Mouse (Mus musculus) midbrain, embryonic 13.5 days (tissue): ENCODE data around the gene Bmf. TPM values are rescaled to one million over a fixed set of nuclear protein-coding genes. Genes with fewer than 3 reads are reported as not detected.

ENCODE experiments used
- ATAC-seq: fragments of 200-750 bp; cut with Nextera tagmentation; 2 replicates; pipeline ENCODE4 v1.8.0; 2017; ENCODE audit warnings: mild to moderate bottlenecking, moderate TSS enrichment, moderate library complexity
- H3K27ac ChIP-seq: fragments of 300-500 bp; sonication (generic); 2 replicates; pipeline ENCODE4 v1.5.1; 2015; ENCODE audit warnings: inconsistent platforms, mild to moderate bottlenecking, moderate library complexity
- H3K27me3 ChIP-seq: fragments of 300-500 bp; sonication (generic); 2 replicates; pipeline ENCODE4 v1.6.1; 2015; ENCODE audit warnings: mild to moderate bottlenecking, inconsistent platforms
- H3K36me3 ChIP-seq: fragments of 300-500 bp; sonication (generic); 2 replicates; pipeline ENCODE4 v1.6.1; 2015; ENCODE audit warnings: mild to moderate bottlenecking, inconsistent platforms
- H3K4me1 ChIP-seq: fragments of 300-500 bp; sonication (generic); replicated peaks from 2 replicates; pipeline ENCODE4 v1.6.1; 2015; ENCODE audit warnings: inconsistent platforms
- H3K4me2 ChIP-seq: fragments of 300-500 bp; sonication (generic); replicated peaks from 2 replicates; pipeline ENCODE4 v1.6.1; 2015; ENCODE audit warnings: moderate library complexity, mild to moderate bottlenecking, inconsistent platforms
- H3K4me3 ChIP-seq: fragments of 300-500 bp; sonication (generic); replicated peaks from 2 replicates; pipeline ENCODE4 v1.5.1; 2015; ENCODE audit warnings: mild to moderate bottlenecking, inconsistent platforms
- H3K9ac ChIP-seq: fragments of 300-500 bp; sonication (generic); replicated peaks from 2 replicates; pipeline ENCODE4 v1.6.1; 2015; ENCODE audit warnings: mild to moderate bottlenecking, inconsistent platforms
- H3K9me3 ChIP-seq: fragments of 300-500 bp; sonication (generic); 2 replicates; pipeline ENCODE4 v1.6.1; 2016; ENCODE audit warnings: mild to moderate bottlenecking, inconsistent platforms
- WGBS: fragments of 180-500 bp; shearing (Covaris S2); methylation state at CpG from one replicate; pipeline ENCODE4 v1.1.7; 2015; 5-methylcytosine and 5-hydroxymethylcytosine counted together
- polyA plus RNA-seq: library from polyadenylated mRNA; unstranded; fragments of >200 nt; fragmentation: Nextera tagmentation; extraction: Ambion mirVana; gene quantifications from 2 replicates; pipeline ENCODE4 v1.2.1, GENCODE M21; 2015

The Bmf gene
- 4.0 and 4.7 TPM in 2 replicates for polyA plus RNA-seq

DNA sequence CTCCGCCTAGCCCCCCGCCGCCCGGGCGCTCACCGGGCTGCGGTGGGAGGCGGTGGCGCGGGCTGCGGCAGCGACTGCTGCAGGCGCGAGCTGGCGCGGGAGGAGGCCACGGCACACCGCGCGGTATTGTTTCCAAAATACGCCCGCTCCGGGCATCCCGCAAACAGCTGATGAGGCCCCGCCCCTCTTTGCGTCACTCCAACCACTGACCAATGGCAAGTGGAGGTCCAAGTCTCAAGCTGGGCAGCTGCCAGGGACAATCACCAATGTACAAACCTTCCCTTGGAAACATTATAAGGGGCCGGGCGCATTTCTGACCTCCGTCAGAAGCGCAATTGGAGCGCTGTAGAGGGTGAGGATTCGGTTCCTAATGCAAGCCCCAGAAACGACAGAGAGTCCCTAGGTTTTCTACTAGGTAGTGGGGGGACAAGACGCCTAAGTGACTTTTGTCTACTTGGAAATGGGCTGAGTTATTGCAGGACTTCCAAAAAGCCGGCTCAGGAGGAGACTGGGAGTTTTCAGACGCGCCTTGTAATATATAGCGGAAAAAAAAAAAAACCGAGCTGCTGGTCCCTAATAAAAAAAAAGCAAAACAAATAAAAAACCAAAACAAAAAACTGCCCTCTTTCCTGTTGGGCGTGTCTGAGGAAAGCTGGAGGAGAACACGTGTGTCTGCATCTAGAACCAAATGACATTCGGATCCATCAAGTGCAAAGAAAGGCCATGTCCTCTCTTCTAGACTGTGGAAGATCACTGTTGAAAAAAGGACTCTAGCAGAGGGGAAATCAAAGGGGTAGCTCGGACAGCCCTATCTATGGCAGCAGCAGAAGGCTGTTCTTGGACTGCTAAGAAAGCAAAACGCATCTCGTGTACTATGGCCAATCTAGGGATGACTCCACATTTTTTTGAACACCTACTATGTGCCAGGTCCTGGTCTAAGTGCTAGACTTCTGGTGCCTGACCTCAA lies at the start of gene Bmf:
Gene Bmf (minus strand): TSS at position 181 of the 967 bp plus-strand sequence.
- Histone ChIP-seq H3K4me3 (peak within 1 kb of the TSS; percentile 87), H3K27ac (peak within 1 kb of the TSS; percentile 66), H3K4me2 (peak within 1 kb of the TSS; percentile 95), H3K9me3 (no peaks in the 10 kb centered on the region), H3K4me1 (peaks cover 52% of the 10 kb centered on the region), H3K9ac (peak within 1 kb of the TSS; percentile 83), H3K36me3 (no peaks in the 10 kb centered on the region), H3K27me3 (peaks cover 27% of the 10 kb centered on the region)
- peak; percentile 92 for ATAC-seq
- 2% methylated on average over 45 of the region's 45 CpGs for WGBS

DNA sequence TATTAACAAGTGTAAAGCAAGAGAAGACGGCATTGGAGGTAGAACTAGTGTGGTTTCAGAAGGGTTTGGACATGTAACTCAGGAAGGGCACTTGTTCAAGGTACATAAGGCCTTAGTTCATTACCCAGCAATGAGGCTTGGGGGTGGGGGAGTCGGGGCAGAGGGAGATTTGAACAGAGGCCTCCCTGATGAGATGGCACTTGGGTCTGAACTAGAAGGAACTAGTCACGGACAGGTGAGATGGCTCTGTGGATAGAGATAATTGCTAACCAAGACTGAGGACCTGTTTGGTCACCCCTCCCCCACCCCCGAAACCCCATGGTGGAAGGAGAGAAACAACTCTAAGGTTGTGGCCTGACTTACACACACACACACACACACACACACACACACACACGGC lies 49.6 kb upstream of the Bmf start:
- Histone ChIP-seq H3K4me3 (peak overlapping the region; percentile 66), H3K4me1 (peaks cover 29% of the 10 kb centered on the region), H3K9me3 (no peaks in the 10 kb centered on the region), H3K4me2 (peak overlapping the region; percentile 87), H3K9ac (peak overlapping the region; percentile 64; the same call in 1 of the 2 replicates), H3K27ac (no peak overlapping the region), H3K36me3 (peaks cover 7% of the 10 kb centered on the region), H3K27me3 (no peaks in the 10 kb centered on the region)
- no peak for ATAC-seq
- WGBS = 33% methylated on average over 5 of the region's 5 CpGs

DNA sequence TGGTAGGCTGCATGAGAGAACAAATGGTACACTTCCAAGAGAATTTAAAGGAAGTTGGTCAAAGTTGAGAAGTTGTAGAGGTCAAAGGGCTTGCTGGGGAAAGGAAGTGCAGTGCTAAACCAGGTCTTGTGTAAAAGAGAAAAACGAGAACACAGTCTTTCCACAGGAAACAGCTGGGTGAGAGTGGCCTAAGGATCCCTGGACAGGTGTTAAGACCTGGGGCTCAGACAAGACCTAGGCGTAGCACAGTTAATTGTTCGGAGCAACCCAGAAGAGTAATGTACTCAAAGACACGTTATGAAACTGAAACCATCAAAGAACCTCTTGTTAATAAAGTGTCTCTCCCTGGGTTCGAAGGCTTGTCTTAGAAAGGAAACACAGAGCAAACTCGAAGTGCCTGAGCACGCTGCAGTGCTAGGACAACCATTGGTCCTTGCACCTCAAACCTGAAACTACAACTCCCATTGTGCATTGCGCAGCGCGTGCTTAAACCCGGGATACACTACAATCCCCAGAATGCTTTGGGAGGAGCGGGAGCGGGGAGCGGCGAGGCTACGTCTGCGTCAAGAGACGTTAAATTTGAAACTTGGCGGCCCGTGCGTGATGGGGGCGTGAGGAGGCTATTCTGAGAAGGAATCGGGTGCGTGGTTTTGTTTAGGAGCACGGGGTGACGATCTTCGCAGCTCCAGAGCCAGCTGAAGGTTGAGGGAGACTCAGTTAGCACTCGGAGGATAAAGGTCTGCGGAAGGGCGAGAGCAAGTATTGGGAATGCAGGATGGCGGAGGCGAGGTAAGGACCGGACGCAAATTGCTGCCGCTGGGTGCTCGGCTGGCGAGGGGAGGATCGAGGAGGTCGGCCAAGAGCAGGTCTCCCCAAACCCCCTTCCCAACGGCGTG lies 48.4 kb upstream of the Bmf start, which contains the start of gene Bub1b:
Gene Bub1b (plus strand): TSS at position 539 of the 896 bp plus-strand sequence.
- Histone ChIP-seq H3K4me1 (peaks cover 29% of the 10 kb centered on the region), H3K36me3 (no peaks in the 10 kb centered on the region), H3K27me3 (no peaks in the 10 kb centered on the region), H3K4me3 (peak within 1 kb of the TSS; percentile 66), H3K27ac (no peak within 1 kb of the TSS), H3K9me3 (no peaks in the 10 kb centered on the region), H3K9ac (peak within 1 kb of the TSS; percentile 64), H3K4me2 (peak within 1 kb of the TSS; percentile 87)
- ATAC-seq = peak; percentile 99
- WGBS = 6% methylated on average over 41 of the region's 41 CpGs

DNA sequence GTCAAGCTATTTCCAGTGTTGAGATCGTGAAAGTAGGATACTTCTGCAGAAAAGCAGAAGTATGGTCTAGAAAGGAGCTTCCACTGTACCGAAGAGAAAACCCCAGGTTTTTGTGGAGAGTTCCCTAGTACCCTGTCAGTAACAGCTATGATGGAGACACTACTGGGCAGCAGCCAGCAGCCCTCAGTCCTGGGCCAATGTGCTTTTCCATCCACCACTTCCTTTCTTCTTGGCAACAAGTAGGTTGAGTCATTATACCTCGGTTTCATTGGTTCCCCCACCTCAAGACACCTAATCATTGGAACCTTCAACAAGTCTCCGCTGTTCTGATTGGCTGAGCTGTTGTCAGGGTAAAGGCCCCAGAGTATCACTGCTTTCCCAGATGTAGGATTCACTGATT lies 41.6 kb upstream of the Bmf start:
- H3K27me3 ChIP-seq = no peaks in the 10 kb centered on the region
- no peaks in the 10 kb centered on the region for H3K36me3 ChIP-seq
- no peaks in the 10 kb centered on the region for H3K4me1 ChIP-seq
- ATAC-seq = no peak
- H3K9ac ChIP-seq = no peak overlapping the region
- no peak overlapping the region for H3K27ac ChIP-seq
- no peaks in the 10 kb centered on the region for H3K9me3 ChIP-seq
- H3K4me3 ChIP-seq = no peak overlapping the region
- 89% methylated on average over 4 of the region's 4 CpGs for WGBS
- no peak overlapping the region for H3K4me2 ChIP-seq

DNA sequence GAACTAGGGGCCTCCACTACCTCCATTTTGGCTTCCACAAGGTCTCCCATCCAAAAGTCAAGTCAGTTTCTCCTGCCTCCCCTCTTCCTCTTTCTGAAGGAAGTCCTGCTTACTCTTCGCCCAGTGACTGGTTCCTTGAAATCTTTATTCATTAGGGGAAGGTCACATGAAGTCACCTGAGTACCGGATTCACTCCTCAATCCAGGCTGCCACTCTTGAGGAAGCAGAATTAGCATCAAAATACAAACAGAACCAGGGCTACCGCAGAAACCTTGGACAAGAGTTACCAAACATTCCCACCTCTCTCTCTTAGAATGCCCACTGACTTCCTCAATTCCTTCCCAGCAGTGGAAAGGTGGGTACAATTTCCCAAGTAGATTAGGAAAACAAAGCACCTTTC lies 38.2 kb upstream of the Bmf start:
- no peak overlapping the region for H3K27ac ChIP-seq
- ATAC-seq = no peak
- no peaks in the 10 kb centered on the region for H3K4me1 ChIP-seq
- H3K36me3 ChIP-seq = no peaks in the 10 kb centered on the region
- no peak overlapping the region for H3K4me3 ChIP-seq
- H3K4me2 ChIP-seq = no peak overlapping the region
- no peak overlapping the region for H3K9ac ChIP-seq
- no peaks in the 10 kb centered on the region for H3K27me3 ChIP-seq
- WGBS = 64% methylated on average over 3 of the region's 3 CpGs
- no peaks in the 10 kb centered on the region for H3K9me3 ChIP-seq

DNA sequence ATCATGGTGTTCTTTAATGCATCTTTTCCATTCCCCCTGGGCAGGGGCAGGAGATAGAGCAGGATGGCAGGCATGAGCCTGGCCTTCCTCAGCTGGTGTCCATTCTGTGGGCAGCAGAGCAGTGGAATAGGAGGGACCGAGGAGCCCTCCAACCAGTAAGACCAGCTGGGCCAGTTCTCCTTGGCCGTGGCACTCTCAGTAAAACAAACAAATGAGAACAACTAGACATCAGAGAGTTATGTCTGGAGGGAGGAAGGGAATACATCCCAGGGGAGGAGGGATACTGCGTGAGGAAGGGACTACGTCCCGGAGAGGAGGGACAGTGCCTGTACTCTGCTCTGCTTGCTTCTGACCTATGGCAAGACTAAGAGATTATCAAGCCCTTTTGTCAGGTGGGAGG lies 36.5 kb upstream of the Bmf start:
- H3K36me3 ChIP-seq = no peaks in the 10 kb centered on the region
- WGBS = 82% methylated on average over 5 of the region's 5 CpGs
- ATAC-seq = no peak

DNA sequence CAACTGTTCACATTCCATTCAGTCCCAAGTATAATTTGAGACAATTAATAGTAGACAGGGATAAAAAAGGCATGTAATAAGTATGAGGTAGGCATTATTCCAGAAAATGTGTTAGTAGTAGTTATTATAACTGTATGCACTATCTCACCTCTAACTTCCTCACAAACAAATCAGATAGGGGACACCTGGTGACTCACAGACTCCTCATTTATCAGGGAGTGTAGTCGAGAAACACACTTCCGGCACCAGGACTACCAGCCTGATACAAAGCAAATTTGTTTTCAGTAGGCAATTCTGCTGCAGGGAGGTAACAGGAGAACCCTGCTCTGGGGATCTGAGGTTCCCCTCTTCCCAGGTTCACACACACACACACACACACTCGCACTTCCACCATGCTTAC lies 23.6 kb upstream of the Bmf start:
- H3K9me3 ChIP-seq = no peaks in the 10 kb centered on the region

More for the DNA sequence above, 36.5 kb upstream of the Bmf start:
- Histone ChIP-seq H3K9me3 (no peaks in the 10 kb centered on the region), H3K4me2 (no peak overlapping the region), H3K4me3 (no peak overlapping the region), H3K4me1 (no peaks in the 10 kb centered on the region), H3K27me3 (no peaks in the 10 kb centered on the region), H3K27ac (no peak overlapping the region), H3K9ac (no peak overlapping the region)

DNA sequence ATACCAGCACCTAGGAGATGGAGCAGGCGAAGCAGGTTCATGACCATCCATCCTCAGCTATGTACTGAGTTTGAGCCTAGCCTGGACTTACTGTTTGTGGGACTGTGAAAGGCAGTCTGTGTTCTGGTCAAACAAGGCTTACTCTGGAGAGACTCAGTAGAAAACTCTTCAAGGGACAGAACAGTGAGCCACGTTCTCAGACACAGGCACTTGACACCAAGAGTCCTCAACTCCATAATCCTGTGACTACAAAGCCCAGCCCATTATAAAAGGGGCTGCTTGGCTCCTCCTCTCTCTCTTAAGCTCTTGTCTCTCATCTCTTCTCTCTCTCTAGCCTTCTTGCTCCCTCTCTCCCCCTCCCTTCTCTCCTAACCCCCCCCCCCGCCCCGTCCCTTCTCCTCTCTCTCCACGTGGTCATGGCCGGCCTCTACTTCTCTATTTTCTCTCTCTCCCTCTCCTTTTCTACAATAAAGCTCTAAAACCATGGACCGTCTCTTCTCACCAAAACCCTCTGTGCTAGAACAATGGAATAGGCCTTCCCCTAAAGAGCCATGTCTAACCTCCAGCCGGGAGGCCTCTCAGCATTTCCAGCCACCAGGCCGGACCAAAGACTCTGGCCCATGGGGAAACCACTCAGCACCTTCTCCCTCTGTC lies 22.8 kb upstream of the Bmf start:
- Histone ChIP-seq H3K4me1 (no peaks in the 10 kb centered on the region), H3K9me3 (no peaks in the 10 kb centered on the region)
- no peak for ATAC-seq

More for the DNA sequence above, 23.6 kb upstream of the Bmf start:
- no peaks in the 10 kb centered on the region for H3K4me1 ChIP-seq
- H3K27ac ChIP-seq = no peak overlapping the region
- H3K27me3 ChIP-seq = no peaks in the 10 kb centered on the region
- H3K4me2 ChIP-seq = no peak overlapping the region
- no peaks in the 10 kb centered on the region for H3K36me3 ChIP-seq
- WGBS = 92% methylated on average over 3 of the region's 3 CpGs
- no peak overlapping the region for H3K4me3 ChIP-seq
- ATAC-seq = no peak
- no peak overlapping the region for H3K9ac ChIP-seq

DNA sequence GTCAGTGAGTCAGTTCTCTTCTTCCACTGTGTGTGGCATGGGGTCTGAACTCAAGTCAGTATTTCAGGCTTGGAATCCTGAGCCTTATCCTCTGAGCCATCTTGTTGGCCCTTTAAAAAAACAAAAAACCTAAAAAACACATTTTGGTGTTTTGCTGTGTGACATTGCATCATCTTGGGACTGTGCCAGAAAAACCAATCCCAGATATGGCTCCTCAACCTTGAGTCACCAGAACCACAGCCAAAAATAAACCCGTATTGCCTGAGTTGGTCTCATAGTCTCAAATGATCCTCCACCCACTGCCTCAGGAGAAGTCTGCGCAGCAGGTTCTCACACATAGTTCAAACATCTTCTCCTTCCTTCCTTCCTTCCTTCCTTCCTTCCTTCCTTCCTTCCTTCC lies 21.5 kb upstream of the Bmf start:
- no peaks in the 10 kb centered on the region for H3K36me3 ChIP-seq
- ATAC-seq = no peak
- WGBS = 88% methylated on average over 2 of the region's 2 CpGs

More for the DNA sequence above, 22.8 kb upstream of the Bmf start:
- 53% methylated on average over 9 of the region's 9 CpGs for WGBS
- Histone ChIP-seq H3K27ac (no peak overlapping the region), H3K9ac (no peak overlapping the region), H3K4me3 (no peak overlapping the region), H3K27me3 (no peaks in the 10 kb centered on the region), H3K36me3 (no peaks in the 10 kb centered on the region), H3K4me2 (no peak overlapping the region)

DNA sequence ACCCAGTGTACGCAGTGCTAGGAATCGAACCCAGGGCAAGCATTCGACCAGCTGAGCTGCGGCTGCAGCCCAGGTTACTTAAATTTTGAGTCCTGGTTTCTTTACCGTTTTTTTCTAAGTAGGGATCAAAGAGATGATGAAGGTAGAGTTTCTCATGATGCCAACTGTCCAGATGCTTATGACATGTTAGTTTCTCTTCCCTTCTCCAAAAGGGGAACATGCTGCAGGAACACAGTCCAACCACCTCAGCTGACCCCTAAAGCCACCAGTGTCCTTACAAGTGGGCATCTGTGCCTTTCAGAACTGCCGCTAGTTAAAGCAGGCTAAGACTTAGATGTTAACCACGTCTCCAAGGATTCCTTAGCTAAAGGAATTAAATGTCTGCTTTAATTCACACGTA lies 17.7 kb upstream of the Bmf start:
- no peaks in the 10 kb centered on the region for H3K9me3 ChIP-seq

More for the DNA sequence above, 21.5 kb upstream of the Bmf start:
- Histone ChIP-seq H3K27me3 (no peaks in the 10 kb centered on the region), H3K9ac (no peak overlapping the region), H3K27ac (no peak overlapping the region), H3K4me2 (no peak overlapping the region), H3K9me3 (no peaks in the 10 kb centered on the region), H3K4me1 (no peaks in the 10 kb centered on the region), H3K4me3 (no peak overlapping the region)

DNA sequence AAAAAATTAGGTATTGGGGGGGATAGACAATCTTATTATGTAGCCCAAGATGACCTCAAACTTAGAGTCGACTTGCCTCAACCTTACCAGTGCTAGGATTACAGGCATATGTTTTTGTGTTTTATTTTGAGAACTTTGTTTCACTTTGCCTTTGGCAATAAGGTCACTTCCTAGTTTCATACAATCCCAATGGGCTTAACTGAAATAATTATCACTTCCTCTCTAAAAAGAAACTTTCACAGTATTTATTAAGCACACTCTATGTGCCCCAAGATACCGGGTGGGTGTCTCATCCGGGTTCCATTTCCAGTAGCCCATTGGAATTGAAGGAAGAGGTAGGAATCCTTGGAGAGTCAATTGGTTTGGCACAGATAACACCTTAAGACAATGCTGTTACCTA lies 12.9 kb upstream of the Bmf start:
- H3K36me3 ChIP-seq = no peaks in the 10 kb centered on the region
- H3K4me3 ChIP-seq = no peak overlapping the region
- ATAC-seq = no peak
- no peak overlapping the region for H3K9ac ChIP-seq
- no peaks in the 10 kb centered on the region for H3K4me1 ChIP-seq
- H3K27ac ChIP-seq = no peak overlapping the region
- H3K27me3 ChIP-seq = no peaks in the 10 kb centered on the region
- H3K9me3 ChIP-seq = no peaks in the 10 kb centered on the region
- no peak overlapping the region for H3K4me2 ChIP-seq
- 94% methylated on average over 3 of the region's 3 CpGs for WGBS

More for the DNA sequence above, 17.7 kb upstream of the Bmf start:
- Histone ChIP-seq H3K4me3 (no peak overlapping the region), H3K27ac (no peak overlapping the region), H3K9ac (no peak overlapping the region), H3K4me1 (no peaks in the 10 kb centered on the region), H3K36me3 (no peaks in the 10 kb centered on the region), H3K27me3 (no peaks in the 10 kb centered on the region), H3K4me2 (no peak overlapping the region)
- ATAC-seq = no peak
- 92% methylated on average over 8 of the region's 8 CpGs for WGBS
